ENCODE assay signal across 8 mouse cellular contexts in genomic region chr12:76532926-76533376, GRCm38 (mm10). TPM values are rescaled to one million over a fixed set of nuclear protein-coding genes. Genes with fewer than 3 reads are reported as not detected.
DNase-seq lines count a peak whose midpoint lies in the region; ATAC-seq and TF ChIP-seq lines count a peak whose summit lies in the region.

No protein-coding gene starts in this region.

- peak overlapping the region; percentile 66 to 86 for H3K4me3 ChIP-seq in MEL (ENCODE audit: control insufficient read depth in 1 of 2, insufficient read depth in 1 of 2, low read depth in 2 of 2, low read length in 2 of 2)
- peak overlapping the region; percentile 60 for H3K4me3 ChIP-seq in forebrain, embryonic 16.5 days (replicated peaks; ENCODE audit: low read length)
- peak overlapping the region; percentile 58 for H3K4me3 ChIP-seq in macrophage (ENCODE audit: inconsistent target)

- no peak for TF ChIP-seq CTCF in MEL (IDR thresholded peaks at IDR 0.05 in 2 of 3, conservative IDR thresholded peaks at IDR 0.05 in 1 of 3; ENCODE audit: control insufficient read depth in 1 of 3, insufficient read depth in 1 of 3, low read depth in 2 of 3, low read length in 3 of 3, poor library complexity in 1 of 3, severe bottlenecking in 1 of 3)

- DNase-seq in kidney, adult 9 months = peak; percentile 97
- DNase-seq in kidney, postnatal 4 days = no peak
- peak; percentile 78 for DNase-seq in MEL (ENCODE audit: low read depth, low spot score)
- no peak for DNase-seq in layer of hippocampus, adult 9-11 months
- DNase-seq in thymus, adult 18-20 months = no peak

- peaks cover 0 to 2% of the 10 kb centered on the region in 2 experiments; a peak in 2 of 4 replicates for H3K27me3 ChIP-seq in MEL (ENCODE audit: control insufficient read depth in 1 of 2, insufficient read depth in 2 of 2, low read length in 2 of 2)
- H3K27me3 ChIP-seq in forebrain, embryonic 16.5 days (replicated peaks; ENCODE audit: control insufficient read depth, insufficient read depth, low read length) = peaks cover 40% of the 10 kb centered on the region

- H3K4me2 ChIP-seq in forebrain, embryonic 16.5 days (ENCODE audit: low read length) = peak overlapping the region; percentile 99

- TF ChIP-seq POLR2A in MEL (IDR thresholded peaks at IDR 0.05; ENCODE audit: control insufficient read depth in 1 of 2, insufficient read depth in 1 of 2, low read depth in 1 of 2, low read length in 2 of 2, poor library complexity in 1 of 2) = peak in 1 of 2 experiments; percentile 45; a peak in 1 of 4 replicates

- H3K27ac ChIP-seq in MEL (ENCODE audit: control insufficient read depth, low read depth, low read length) (peak overlapping the region; percentile 3; the same call in 1 of the 2 replicates), macrophage (peak overlapping the region; percentile 54)
- H3K27ac ChIP-seq in forebrain, embryonic 16.5 days (ENCODE audit: low read length) = no peak overlapping the region

- H3K9ac ChIP-seq in MEL (ENCODE audit: control insufficient read depth, low read depth, low read length, poor library complexity, severe bottlenecking) = peak overlapping the region; percentile 68
- H3K9ac ChIP-seq in forebrain, embryonic 16.5 days (replicated peaks; ENCODE audit: low read depth, low read length) = peak overlapping the region; percentile 47

- WGBS in forebrain, embryonic 16.5 days = under 1% methylated on average over 31 of the region's 31 CpGs
- 3% methylated on average over 31 of the region's 31 CpGs for WGBS in macrophage (ENCODE audit: missing documents)

- H3K4me1 ChIP-seq in MEL (ENCODE audit: control insufficient read depth in 1 of 2, insufficient read depth in 2 of 2, low read length in 2 of 2) = peaks cover 12 to 39% of the 10 kb centered on the region in 2 experiments
- peaks cover 13% of the 10 kb centered on the region for H3K4me1 ChIP-seq in forebrain, embryonic 16.5 days (replicated peaks; ENCODE audit: control insufficient read depth, insufficient read depth, low read length)

- H3K79me2 ChIP-seq in MEL (ENCODE audit: control insufficient read depth, insufficient read depth, low read length, poor library complexity) (no peaks in the 10 kb centered on the region; the same call in 1 of the 2 replicates), macrophage (ENCODE audit: inconsistent target) (peaks cover 36% of the 10 kb centered on the region)

- TF ChIP-seq RAD21 in MEL (IDR thresholded peaks at IDR 0.05; ENCODE audit: low read depth, low read length) = no peak

- ATAC-seq in forebrain, embryonic 16.5 days = peak; percentile 41
- ATAC-seq in monocyte, adult 5-6 weeks (replicated peaks; ENCODE audit: insufficient number of reproducible peaks, low FRiP score, low TSS enrichment, poor library complexity, severe bottlenecking) = no peak

- H3K36me3 ChIP-seq in MEL (ENCODE audit: control insufficient read depth in 1 of 2, insufficient read depth in 2 of 2, low read length in 2 of 2) (peaks cover 0 to 23% of the 10 kb centered on the region in 2 experiments; a peak in 2 of 4 replicates), macrophage (ENCODE audit: inconsistent target) (no peaks in the 10 kb centered on the region)
- H3K36me3 ChIP-seq in forebrain, embryonic 16.5 days (ENCODE audit: control insufficient read depth, insufficient read depth) = no peaks in the 10 kb centered on the region

- no peaks in the 10 kb centered on the region for H3K9me3 ChIP-seq in MEL (replicated peaks; ENCODE audit: insufficient read depth, low read length)
- no peaks in the 10 kb centered on the region for H3K9me3 ChIP-seq in forebrain, embryonic 16.5 days (ENCODE audit: control insufficient read depth, low read length)

- TF ChIP-seq EP300 in MEL (IDR thresholded peaks at IDR 0.05; ENCODE audit: low read depth in 1 of 2, low read length in 2 of 2) = peak in 1 of 2 experiments; percentile 22; a peak in 1 of 4 replicates

TF ChIP-seq in MEL, 35 proteins besides CTCF, POLR2A, EP300 and RAD21:
- TF ChIP-seq ETS1 (IDR thresholded peaks at IDR 0.05; ENCODE audit: low read depth, low read length) (no peak; the same call in 1 of the 2 replicates), CHD2 (IDR thresholded peaks at IDR 0.05; ENCODE audit: low read length) (no peak), MAX (IDR thresholded peaks at IDR 0.05; ENCODE audit: low read length) (peak; percentile 70; the same call in 1 of the 2 replicates), NRF1 (IDR thresholded peaks at IDR 0.05; ENCODE audit: insufficient read depth, low read depth, low read length, poor library complexity, severe bottlenecking) (no peak), MXI1 (IDR thresholded peaks at IDR 0.05; ENCODE audit: low read depth, low read length) (peak; percentile 70; the same call in 1 of the 2 replicates), TAL1 (IDR thresholded peaks at IDR 0.05; ENCODE audit: low read length) (0 out of 2 replicates have a peak, but pooled peaks have one; percentile 18), KAT2A (conservative IDR thresholded peaks at IDR 0.05; ENCODE audit: low read depth, low read length) (no peak), USF1 (IDR thresholded peaks at IDR 0.05; ENCODE audit: low read depth, low read length) (0 out of 2 replicates have a peak, but pooled peaks have one; percentile 6), MYC (IDR thresholded peaks at IDR 0.05; ENCODE audit: low read depth, low read length) (0 out of 2 replicates have a peak, but pooled peaks have one; percentile 25)

RNA-seq across cellular contexts. Expression of gene Plekhg3, which starts 2.3 kb away (rescaled TPM):
- 0.92 and 1.9 TPM in 2 replicates for total RNA-seq in MEL (2012; rRNA removed)
- polyA plus RNA-seq in MEL (2012; ENCODE audit: insufficient read depth in 1 of 2, insufficient read length in 2 of 2, low read depth in 1 of 2, low replicate concordance in 2 of 2, missing spikeins in 1 of 2) (1 to 10 TPM in 1 of 2 experiments, not detected in 1; 7.0 TPM), macrophage (2018) (13.1 to 22.6 TPM (median 20.1 TPM) in 3 replicates)
- 1.0 and 1.3 TPM in 2 replicates for polyA plus RNA-seq in forebrain, embryonic 16.5 days (2015; fragmentation: Nextera tagmentation; extraction: Ambion mirVana)
- total RNA-seq in macrophage (2018; cell fraction: chromatin; rRNA removed) = 100 to 1,000 TPM in 8 of 26 experiments, 10 to 100 TPM in 17, 1 to 10 TPM in 1; 6.3 to 176 (median 84.9) TPM
- total RNA-seq in macrophage (2018; cell fraction: cytosol; rRNA removed) = 10 to 100 TPM in 20 of 26 experiments, 1 to 10 TPM in 6; 2.1 to 26.3 (median 14.4) TPM
- total RNA-seq in macrophage (2018; cell fraction: nucleus; rRNA removed) = 100 to 1,000 TPM in 1 of 26 experiments, 10 to 100 TPM in 20, 1 to 10 TPM in 5; 5.4 to 103 (median 30.6) TPM
- total RNA-seq in monocyte, adult 5-6 weeks (2017) = 54.4 to 58.3 TPM (median 55.2 TPM) in 3 replicates

Comparison
In these comparisons a context has a peak if more than half of its experiments do, and no peak if none do; other contexts are left out.
1. DNase-seq: peak in kidney, adult 9 months (single experiment) and MEL (single experiment); none in kidney, postnatal 4 days (0 of 2), layer of hippocampus, adult 9-11 months (single experiment) and thymus, adult 18-20 months (0 of 2).
2. Peak in every context shown above with its lines, with median percentiles within 50 percentile points of each other: H3K4me3 ChIP-seq.